Mouse (Mus musculus) E14TG2a.4 (cell line): ENCODE measurements around the gene C1qtnf7.

Experiments
- CTCF ChIP-seq: conservative IDR thresholded peaks from 2 replicates; pipeline ENCODE4 v1.5.1; 2014; ENCODE audit warnings: low read length
- NANOG ChIP-seq: IDR thresholded peaks from 2 replicates; pipeline ENCODE4 v1.6.1; 2014; ENCODE audit warnings: borderline replicate concordance, low read length, mixed read lengths
- POU5F1 ChIP-seq: IDR thresholded peaks from 2 replicates; pipeline ENCODE4 v1.6.1; 2014; ENCODE audit warnings: low read length, borderline replicate concordance

DNA sequence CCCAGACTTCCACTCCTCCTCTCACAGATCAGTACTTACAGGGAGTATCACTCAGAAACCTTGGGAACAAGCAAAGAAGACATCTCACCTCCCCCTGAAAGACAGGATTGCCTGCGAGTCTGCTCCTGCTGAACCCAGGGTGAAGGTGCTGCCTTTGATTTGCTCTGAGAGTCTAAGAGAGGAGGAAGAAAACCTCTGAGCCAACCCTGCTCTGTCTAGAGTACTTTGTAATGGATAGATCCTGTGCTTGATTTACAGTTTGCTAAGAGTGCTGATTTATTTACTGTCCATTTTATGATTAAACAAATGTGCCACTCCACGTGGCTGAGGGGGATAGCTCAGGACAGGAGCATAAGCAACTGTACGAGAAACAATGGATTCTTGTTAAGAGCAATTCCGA lies 35.1 kb downstream of the C1qtnf7 start:
- TF ChIP-seq CTCF (no peak), NANOG (no peak), POU5F1 (no peak)
